Mouse (Mus musculus) spleen, adult 10 weeks (tissue): Measurements from ENCODE around the gene Sytl4. TPM values are rescaled to one million over a fixed set of nuclear protein-coding genes. Genes with fewer than 3 reads are reported as not detected.

ENCODE experiments used
- polyA plus RNA-seq: library from polyadenylated mRNA; stranded (reverse); fragments of 350-450 nt; fragmentation: Illumina TruSeq; extraction: RNeasy Lipid Tissue Mini Kit (QIAGEN cat#74804); gene quantifications from one replicate; pipeline ENCODE4 v1.2.3, GENCODE M21; 2015; ENCODE audit warnings: low replicate concordance; ENCODE audit not compliant: insufficient read depth

Gene Sytl4
- 3.3 TPM for polyA plus RNA-seq

GRCm38 (mm10) chrX:133981231-133982002, at the start of gene Sytl4:
Sytl4 (minus strand) TSS chrX:133981812.

DNA sequence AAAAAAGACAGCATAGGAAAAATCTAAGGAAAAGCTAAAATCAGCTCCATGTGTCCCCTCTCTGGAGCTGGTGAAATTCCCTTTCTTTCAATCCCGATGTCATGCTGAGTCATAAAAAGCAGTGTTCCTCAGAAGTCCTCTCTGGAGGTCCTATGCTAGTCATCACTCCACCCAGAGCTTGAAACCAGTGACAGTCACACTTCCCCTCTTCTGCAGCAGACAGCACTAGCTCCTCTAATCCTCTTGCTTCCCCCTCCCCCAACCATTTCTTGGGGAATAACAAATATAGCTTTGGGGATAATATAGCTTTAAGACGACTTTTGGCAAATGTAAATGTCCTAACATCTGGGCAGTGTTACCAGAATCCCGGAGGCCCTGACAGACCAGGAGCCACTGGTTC, 73.4 kb downstream of the Sytl4 start, which contains the start of gene Srpx2:
Srpx2 (plus strand) TSS at position 166 of the 400 bp plus-strand sequence.

GRCm38 (mm10) chrX:133898014-133898542, 83.5 kb downstream of the Sytl4 start, which contains the start of gene Tspan6:
Tspan6 (minus strand) TSS chrX:133898429.

Other genes starting within 250 kb of the Sytl4 start
- gene Tnmd, start 130.8 kb downstream of the Sytl4 start, polyA plus RNA-seq: not detected
- 12.4 TPM for gene Tspan6, start 83.4 kb downstream of the Sytl4 start, polyA plus RNA-seq
- 1.6 TPM for gene Srpx2, start 73.4 kb downstream of the Sytl4 start, polyA plus RNA-seq
- 46.0 TPM for gene Cstf2, start 77.4 kb upstream of the Sytl4 start, polyA plus RNA-seq
- 26.4 TPM for gene Xkrx, start 180.3 kb upstream of the Sytl4 start, polyA plus RNA-seq
- gene Arl13a, start 205.7 kb upstream of the Sytl4 start, polyA plus RNA-seq: not detected
- gene Nox1, start 240.1 kb upstream of the Sytl4 start, polyA plus RNA-seq: 0.94 TPM